Mouse (Mus musculus) heart, embryonic 12.5 days (tissue): ENCODE data around the gene Sez6l2. TPM values are rescaled to one million over a fixed set of nuclear protein-coding genes. Genes with fewer than 3 reads are reported as not detected.
"Not testable (repeated sequence)": the region's sequence is repeated elsewhere in the genome, so short reads cannot be mapped to it uniquely, and the experiment has no call there.

Experiments
- ATAC-seq: fragments of 200-750 bp; cut with Nextera tagmentation; 2 replicates; pipeline ENCODE4 v1.8.0; 2017; ENCODE audit warnings: moderate TSS enrichment, moderate library complexity; ENCODE audit not compliant: insufficient number of reproducible peaks, low FRiP score
- H3K27ac ChIP-seq: fragments of 300-500 bp; sonication (generic); 2 replicates; pipeline ENCODE4 v1.5.1; 2016; ENCODE audit warnings: mild to moderate bottlenecking, moderate library complexity; ENCODE audit not compliant: poor library complexity, severe bottlenecking
- H3K27me3 ChIP-seq: fragments of 300-500 bp; sonication (generic); replicated peaks from 2 replicates; pipeline ENCODE4 v1.6.1; 2016; ENCODE audit warnings: mild to moderate bottlenecking, moderate library complexity
- H3K36me3 ChIP-seq: fragments of 300-500 bp; sonication (generic); 2 replicates; pipeline ENCODE4 v1.6.1; 2016; ENCODE audit warnings: mild to moderate bottlenecking, moderate library complexity
- H3K4me1 ChIP-seq: fragments of 300-500 bp; sonication (generic); replicated peaks from 2 replicates; pipeline ENCODE4 v1.6.1; 2016; ENCODE audit warnings: mild to moderate bottlenecking
- H3K4me2 ChIP-seq: fragments of 300-500 bp; sonication (generic); 2 replicates; pipeline ENCODE4 v1.6.1; 2016; ENCODE audit warnings: mild to moderate bottlenecking, moderate library complexity
- H3K4me3 ChIP-seq: fragments of 300-500 bp; sonication (generic); 2 replicates; pipeline ENCODE4 v1.5.1; 2016; ENCODE audit warnings: mild to moderate bottlenecking
- H3K9ac ChIP-seq: fragments of 300-500 bp; sonication (generic); 2 replicates; pipeline ENCODE4 v1.6.1; 2016; ENCODE audit warnings: mild to moderate bottlenecking, moderate library complexity
- H3K9me3 ChIP-seq: fragments of 300-500 bp; sonication (generic); replicated peaks from 2 replicates; pipeline ENCODE4 v1.6.1; 2016; ENCODE audit warnings: mild to moderate bottlenecking, moderate library complexity
- WGBS: fragments of 180-500 bp; shearing (Covaris S2); methylation state at CpG from one replicate; pipeline ENCODE4 v1.1.7; 2016; 5-methylcytosine and 5-hydroxymethylcytosine counted together
- polyA plus RNA-seq: library from polyadenylated mRNA; unstranded; fragments of >200 nt; fragmentation: Nextera tagmentation; extraction: Ambion mirVana; gene quantifications from 2 replicates; pipeline ENCODE4 v1.2.1, GENCODE M21; 2016

Sez6l2 gene
- polyA plus RNA-seq, result 0.11 TPM in 1 of 2 replicates, not detected in the other

- Histone ChIP-seq H3K27ac (no peak within 1 kb of the TSS), H3K4me1 (peaks cover 14% of the 10 kb centered on the region), H3K9ac (peak within 1 kb of the TSS; percentile 48), H3K27me3 (peaks cover 58% of the 10 kb centered on the region), H3K9me3 (no peaks in the 10 kb centered on the region), H3K36me3 (peaks cover 3% of the 10 kb centered on the region), H3K4me3 (peak within 1 kb of the TSS; percentile 48), H3K4me2 (peak within 1 kb of the TSS; percentile 99)
- 1% methylated on average over 42 of the region's 42 CpGs for WGBS
- peak; percentile 85 for ATAC-seq
Measured at GRCm38 (mm10) chr7:126949793-126950646, at the start of gene Sez6l2. Gene Sez6l2, plus strand, starts transcription at chr7:126950563.

- no peak overlapping the region for H3K4me2 ChIP-seq
- H3K4me3 ChIP-seq, result no peak overlapping the region
- 62% methylated on average over 3 of the region's 3 CpGs for WGBS
- no peak overlapping the region for H3K27ac ChIP-seq
- H3K27me3 ChIP-seq, result no peaks in the 10 kb centered on the region
- ATAC-seq, result no peak
- no peaks in the 10 kb centered on the region for H3K9me3 ChIP-seq
- no peaks in the 10 kb centered on the region for H3K36me3 ChIP-seq
- H3K9ac ChIP-seq, result no peak overlapping the region
- H3K4me1 ChIP-seq, result no peaks in the 10 kb centered on the region
Measured at GRCm38 (mm10) chr7:126905590-126905989, 44.8 kb upstream of the Sez6l2 start.

DNA sequence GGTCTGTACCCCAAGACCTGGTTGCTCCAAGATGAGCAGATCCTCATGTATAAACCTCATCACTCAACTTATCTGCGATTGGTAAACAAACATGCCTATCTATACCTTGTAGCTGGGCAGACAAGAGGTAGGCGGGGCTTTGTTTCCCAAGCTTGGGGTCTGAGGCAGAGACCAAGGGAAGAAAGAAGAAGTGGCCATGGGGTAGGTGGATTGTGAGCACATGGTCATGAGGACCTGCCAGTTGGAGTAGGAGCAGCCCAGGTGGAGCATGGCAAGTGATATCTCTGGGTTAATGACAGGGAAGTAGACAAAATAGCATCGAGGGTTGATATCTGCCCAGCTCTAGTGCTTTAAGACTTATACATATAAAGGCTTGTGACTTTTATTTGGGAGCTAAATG is 35.5 kb upstream of the Sez6l2 start:
- no peaks in the 10 kb centered on the region for H3K9me3 ChIP-seq
- H3K27ac ChIP-seq, result no peak overlapping the region
- H3K4me2 ChIP-seq, result no peak overlapping the region
- H3K9ac ChIP-seq, result no peak overlapping the region
- no peaks in the 10 kb centered on the region for H3K4me1 ChIP-seq
- no peak overlapping the region for H3K4me3 ChIP-seq
- H3K36me3 ChIP-seq, result no peaks in the 10 kb centered on the region
- no peaks in the 10 kb centered on the region for H3K27me3 ChIP-seq
- 78% methylated on average over 3 of the region's 3 CpGs for WGBS
- no peak for ATAC-seq

DNA sequence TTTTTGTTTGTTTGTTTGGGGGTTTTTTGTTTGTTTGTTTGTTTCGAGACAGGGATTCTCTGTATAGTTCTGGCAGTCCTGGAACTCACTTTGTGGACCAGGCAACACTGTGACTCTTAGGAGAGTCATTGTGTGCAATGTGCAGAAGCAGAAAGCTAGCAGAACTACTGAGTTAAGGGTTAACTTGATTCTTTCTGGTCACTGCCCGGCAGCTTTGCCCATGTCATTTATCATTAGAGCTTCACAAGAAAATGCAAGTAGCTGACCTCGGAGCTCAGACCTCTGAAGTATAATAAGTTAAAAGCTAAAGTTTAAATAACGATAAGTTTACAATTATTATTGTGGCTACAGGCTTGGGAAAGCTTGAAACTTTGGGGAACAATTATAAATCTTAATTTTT is 32.0 kb upstream of the Sez6l2 start:
- H3K27me3 ChIP-seq, H3K9me3 ChIP-seq, ATAC-seq, H3K4me2 ChIP-seq, H3K9ac ChIP-seq, H3K4me3 ChIP-seq, H3K27ac ChIP-seq, H3K36me3 ChIP-seq, H3K4me1 ChIP-seq: not testable (repeated sequence)
- WGBS, result 45% methylated on average over 4 of the region's 4 CpGs

DNA sequence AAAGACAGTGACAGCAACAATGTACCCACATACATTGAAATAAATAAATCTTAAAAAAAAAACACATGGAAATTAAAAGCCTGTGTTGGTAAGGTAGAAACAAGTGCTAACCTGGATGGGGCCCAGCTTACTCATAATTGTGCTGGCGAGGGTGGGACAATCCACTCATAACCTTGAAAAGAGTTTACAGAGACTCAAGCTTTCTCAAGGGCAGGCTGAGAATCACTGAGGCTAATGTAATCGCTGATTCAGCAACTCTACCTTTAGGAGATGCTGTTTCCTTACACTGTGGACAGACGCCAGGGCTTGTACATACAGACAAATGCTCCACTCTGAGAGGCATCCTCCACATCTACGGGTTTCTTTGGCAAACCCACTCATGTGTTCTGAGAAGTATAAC is 30.4 kb upstream of the Sez6l2 start:
- Histone ChIP-seq H3K4me1 (no peaks in the 10 kb centered on the region), H3K27me3 (no peaks in the 10 kb centered on the region), H3K9me3 (no peaks in the 10 kb centered on the region), H3K27ac (no peak overlapping the region), H3K9ac (no peak overlapping the region), H3K36me3 (no peaks in the 10 kb centered on the region), H3K4me2 (no peak overlapping the region), H3K4me3 (no peak overlapping the region)
- ATAC-seq, result no peak
- WGBS, result 80% methylated on average over 4 of the region's 4 CpGs

DNA sequence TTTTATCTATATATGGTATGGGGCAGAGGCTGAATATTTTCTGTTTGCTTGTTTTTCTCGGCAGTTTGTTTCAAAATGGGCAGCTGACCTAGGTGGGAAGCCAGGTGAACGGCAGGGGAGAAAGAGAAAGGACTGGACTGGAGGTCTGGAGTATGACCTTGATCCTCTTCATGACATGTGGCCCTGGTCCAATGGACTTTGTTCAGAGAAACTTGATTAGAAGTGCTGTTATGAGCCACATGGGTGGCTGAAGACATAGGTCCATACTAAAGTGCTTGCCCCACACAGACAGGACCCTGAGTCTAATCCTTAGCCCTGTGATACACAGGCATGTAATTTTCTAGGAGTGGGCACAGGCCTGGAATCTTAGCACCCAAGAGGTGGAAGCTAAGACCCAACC is 28.8 kb upstream of the Sez6l2 start:
- 75% methylated on average over 2 of the region's 2 CpGs for WGBS
- Histone ChIP-seq H3K9me3 (no peaks in the 10 kb centered on the region), H3K27me3 (no peaks in the 10 kb centered on the region), H3K9ac (no peak overlapping the region), H3K4me3 (no peak overlapping the region), H3K4me2 (no peak overlapping the region), H3K27ac (no peak overlapping the region), H3K4me1 (0 out of 2 replicates have a peak, but pooled peaks cover 3% of the 10 kb centered on the region), H3K36me3 (no peaks in the 10 kb centered on the region)
- ATAC-seq, result no peak

DNA sequence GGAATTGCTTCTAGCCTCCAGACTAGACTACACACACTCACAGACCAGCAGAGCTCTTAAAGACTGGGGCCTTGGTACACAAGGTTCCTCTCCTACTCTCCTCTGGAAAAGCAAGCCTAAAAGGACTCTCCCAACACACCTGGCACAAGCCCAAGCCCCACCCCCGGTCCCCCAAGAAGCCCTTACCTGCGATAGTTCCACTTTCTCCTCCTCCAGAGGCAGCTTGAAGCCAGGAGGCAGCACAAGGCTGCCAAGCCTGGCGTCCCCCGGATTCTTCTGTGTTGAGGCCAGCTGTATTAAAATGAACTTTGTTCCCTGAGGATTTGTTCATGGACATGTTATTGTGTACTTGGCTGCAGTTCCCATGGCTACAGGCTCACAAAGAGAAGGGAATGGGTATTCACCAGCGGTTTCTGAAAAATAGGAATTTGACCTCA is 27.7 kb upstream of the Sez6l2 start, which contains the start of gene Tmem219:
Tmem219 (minus strand) TSS at position 294 of the 437 bp plus-strand sequence.
- no peak for ATAC-seq
- Histone ChIP-seq H3K9me3 (no peaks in the 10 kb centered on the region), H3K4me3 (no peak within 1 kb of the TSS), H3K27ac (no peak within 1 kb of the TSS; the same call in 1 of the 2 replicates), H3K4me1 (0 out of 2 replicates have a peak, but pooled peaks cover 3% of the 10 kb centered on the region), H3K27me3 (no peaks in the 10 kb centered on the region), H3K36me3 (no peaks in the 10 kb centered on the region), H3K4me2 (no peak within 1 kb of the TSS), H3K9ac (0 out of 2 replicates have a peak within 1 kb of the TSS, but pooled peaks have one; percentile 13)
- 64% methylated on average over 5 of the region's 5 CpGs for WGBS

DNA sequence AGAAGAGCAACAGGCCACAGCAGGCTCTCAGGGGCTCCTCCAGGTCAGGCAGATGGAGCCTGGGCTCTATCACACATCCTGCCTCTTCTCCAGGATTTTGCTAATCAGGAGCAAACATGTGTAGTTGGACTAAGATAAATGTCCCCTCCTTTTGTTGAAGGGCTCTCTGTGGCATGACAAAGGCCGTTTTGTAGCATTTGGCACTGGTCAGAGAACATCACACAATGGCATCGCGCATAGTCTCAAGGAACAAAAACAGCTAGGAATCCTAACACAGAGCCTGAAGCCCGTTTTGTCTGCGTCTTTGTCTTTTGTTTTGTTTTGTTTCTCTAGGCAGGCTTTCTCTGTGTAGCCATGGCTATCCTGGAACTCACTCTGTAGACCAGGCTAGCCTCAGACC is 26.4 kb upstream of the Sez6l2 start:
- Histone ChIP-seq H3K9me3 (no peaks in the 10 kb centered on the region), H3K4me1 (0 out of 2 replicates have a peak, but pooled peaks cover 3% of the 10 kb centered on the region), H3K4me2 (no peak overlapping the region), H3K27me3 (no peaks in the 10 kb centered on the region), H3K4me3 (no peak overlapping the region), H3K9ac (no peak overlapping the region), H3K36me3 (no peaks in the 10 kb centered on the region), H3K27ac (peak overlapping the region; percentile 23; the same call in 1 of the 2 replicates)
- 60% methylated on average over 5 of the region's 5 CpGs for WGBS
- ATAC-seq, result peak; percentile 25; the same call in 1 of the 2 replicates

- 20% methylated on average over 3 of the region's 3 CpGs for WGBS
- no peak for ATAC-seq
- Histone ChIP-seq H3K9me3 (no peaks in the 10 kb centered on the region), H3K27ac (no peak overlapping the region), H3K9ac (no peak overlapping the region), H3K4me1 (peaks cover 13% of the 10 kb centered on the region), H3K4me3 (no peak overlapping the region), H3K36me3 (peaks cover 8% of the 10 kb centered on the region; the same call in 1 of the 2 replicates), H3K27me3 (no peaks in the 10 kb centered on the region), H3K4me2 (no peak overlapping the region)
Measured at GRCm38 (mm10) chr7:126926299-126926698, 24.1 kb upstream of the Sez6l2 start.

GRCm38 (mm10) chr7:126928384-126929037 is 21.9 kb upstream of the Sez6l2 start, which contains the start of gene Kctd13:
Gene Kctd13, plus strand, starts transcription at chr7:126928879.
- peak; percentile 96 for ATAC-seq
- Histone ChIP-seq H3K4me1 (peaks cover 13% of the 10 kb centered on the region), H3K9me3 (no peaks in the 10 kb centered on the region), H3K9ac (peak within 1 kb of the TSS; percentile 94), H3K4me3 (peak within 1 kb of the TSS; percentile 91), H3K36me3 (peaks cover 14% of the 10 kb centered on the region; the same call in 1 of the 2 replicates), H3K27ac (peak within 1 kb of the TSS; percentile 79), H3K4me2 (peak within 1 kb of the TSS; percentile 93), H3K27me3 (no peaks in the 10 kb centered on the region)
- 2% methylated on average over 56 of the region's 56 CpGs for WGBS

DNA sequence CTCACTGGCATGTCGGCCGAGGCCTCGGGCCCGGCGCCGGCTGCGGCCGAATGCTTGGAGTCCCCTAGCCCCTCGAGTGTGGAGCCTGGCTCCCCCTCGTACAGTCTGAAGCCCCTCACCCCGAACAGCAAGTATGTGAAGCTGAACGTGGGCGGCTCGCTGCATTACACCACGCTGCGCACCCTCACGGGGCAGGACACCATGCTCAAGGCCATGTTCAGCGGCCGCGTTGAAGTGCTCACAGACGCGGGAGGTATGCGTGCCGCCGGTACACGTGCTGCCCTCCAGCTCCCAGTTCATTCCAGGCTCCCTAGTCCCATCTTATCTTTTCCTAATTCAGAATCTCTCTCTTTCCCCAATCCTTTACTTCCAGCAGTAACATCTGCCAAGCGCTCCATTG is 21.3 kb upstream of the Sez6l2 start:
- Histone ChIP-seq H3K27ac (peak overlapping the region; percentile 79), H3K36me3 (peaks cover 17% of the 10 kb centered on the region; the same call in 1 of the 2 replicates), H3K27me3 (no peaks in the 10 kb centered on the region), H3K4me2 (peak overlapping the region; percentile 93), H3K4me1 (peaks cover 13% of the 10 kb centered on the region), H3K4me3 (peak overlapping the region; percentile 91), H3K9me3 (no peaks in the 10 kb centered on the region), H3K9ac (peak overlapping the region; percentile 94)
- under 1% methylated on average over 27 of the region's 27 CpGs for WGBS
- peak; percentile 64 for ATAC-seq
